Mouse (Mus musculus): ENCODE measurements at regions not wholly inside any gene's neighbourhood (a gene's known extent, or its start where the extent isn't known, plus 50 kb on each side); places are given as distances from the start of the nearest gene placed in this dataset.
A peak's percentile ranks its signal among the peaks of the same experiment; 100 is the strongest.
"Not testable (repeated sequence)": the region's sequence is repeated elsewhere in the genome, so short reads cannot be mapped to it uniquely, and the experiment has no call there.

- not testable (repeated sequence) for ATAC-seq (replicated peaks; ENCODE audit: low read depth, poor library complexity, severe bottlenecking)
Observed at GRCm38 (mm10) chr4:131450296-131450695, 387.8 kb downstream of the Ptpru start.

- no peak for ATAC-seq (replicated peaks; ENCODE audit: low read depth, poor library complexity, severe bottlenecking)
Observed at GRCm38 (mm10) chr4:131457551-131457950, 380.5 kb downstream of the Ptpru start.

- no peak for ATAC-seq (replicated peaks; ENCODE audit: low read depth, poor library complexity, severe bottlenecking)
Observed at GRCm38 (mm10) chr4:131459746-131460145, 378.3 kb downstream of the Ptpru start.

- ATAC-seq (replicated peaks; ENCODE audit: low read depth, poor library complexity, severe bottlenecking): no peak
Observed at GRCm38 (mm10) chr4:131461312-131461711, 376.8 kb downstream of the Ptpru start.

GRCm38 (mm10) chr4:131461728-131462127 lies 376.4 kb downstream of the Ptpru start:
- no peak for ATAC-seq (replicated peaks; ENCODE audit: low read depth, poor library complexity, severe bottlenecking)

GRCm38 (mm10) chr4:131475023-131475422 lies 363.1 kb downstream of the Ptpru start:
- ATAC-seq (replicated peaks; ENCODE audit: low read depth, poor library complexity, severe bottlenecking): no peak

GRCm38 (mm10) chr4:131478923-131479322 lies 359.2 kb downstream of the Ptpru start:
- no peak for ATAC-seq (replicated peaks; ENCODE audit: low read depth, poor library complexity, severe bottlenecking)

- ATAC-seq (replicated peaks; ENCODE audit: low read depth, poor library complexity, severe bottlenecking): no peak
Observed at GRCm38 (mm10) chr4:131483958-131484605, 354.0 kb downstream of the Ptpru start.

GRCm38 (mm10) chr4:131484607-131485111 lies 353.4 kb downstream of the Ptpru start:
- ATAC-seq (replicated peaks; ENCODE audit: low read depth, poor library complexity, severe bottlenecking): no peak

- no peak for ATAC-seq (replicated peaks; ENCODE audit: low read depth, poor library complexity, severe bottlenecking)
Observed at GRCm38 (mm10) chr4:131485126-131485825, 352.8 kb downstream of the Ptpru start.

- peak; percentile 82 for ATAC-seq (replicated peaks; ENCODE audit: low read depth, poor library complexity, severe bottlenecking)
Observed at GRCm38 (mm10) chr4:131486821-131487220, 351.3 kb downstream of the Ptpru start.

GRCm38 (mm10) chr4:131488246-131488645 lies 349.8 kb downstream of the Ptpru start:
- ATAC-seq (replicated peaks; ENCODE audit: low read depth, poor library complexity, severe bottlenecking): no peak

GRCm38 (mm10) chr4:131489056-131489455 lies 349.0 kb downstream of the Ptpru start:
- ATAC-seq (replicated peaks; ENCODE audit: low read depth, poor library complexity, severe bottlenecking): no peak

- no peak for ATAC-seq (replicated peaks; ENCODE audit: low read depth, poor library complexity, severe bottlenecking)
Observed at GRCm38 (mm10) chr4:131491960-131492359, 346.1 kb downstream of the Ptpru start.

GRCm38 (mm10) chr4:131493726-131494125 lies 344.4 kb downstream of the Ptpru start:
- no peak for ATAC-seq (replicated peaks; ENCODE audit: low read depth, poor library complexity, severe bottlenecking)

- ATAC-seq (replicated peaks; ENCODE audit: low read depth, poor library complexity, severe bottlenecking): no peak
Observed at GRCm38 (mm10) chr4:131496900-131497299, 341.2 kb downstream of the Ptpru start.

- no peak for ATAC-seq (replicated peaks; ENCODE audit: low read depth, poor library complexity, severe bottlenecking)
Observed at GRCm38 (mm10) chr4:131500928-131501650, 337.0 kb downstream of the Ptpru start.

GRCm38 (mm10) chr4:131508154-131508553 lies 329.9 kb downstream of the Ptpru start:
- ATAC-seq (replicated peaks; ENCODE audit: low read depth, poor library complexity, severe bottlenecking): no peak

- ATAC-seq (replicated peaks; ENCODE audit: low read depth, poor library complexity, severe bottlenecking): no peak
Observed at GRCm38 (mm10) chr4:131511586-131511985, 326.5 kb downstream of the Ptpru start.

- ATAC-seq (replicated peaks; ENCODE audit: low read depth, poor library complexity, severe bottlenecking): no peak
Observed at GRCm38 (mm10) chr4:131512768-131513167, 325.3 kb downstream of the Ptpru start.

Data from common myeloid progenitor, adult 5-6 weeks (primary cell).